Mouse (Mus musculus): ENCODE measurements at regions not wholly inside any gene's neighbourhood (a gene's known extent, or its start where the extent isn't known, plus 50 kb on each side); places are given as distances from the start of the nearest gene placed in this dataset.

GRCm38 (mm10) chr14:16881249-16881648, 62.3 kb upstream of the Rarb start:
- TF ChIP-seq FLI1 (IDR thresholded peaks at IDR 0.05; ENCODE audit: low read length) (no peak), GATA1 (IDR thresholded peaks at IDR 0.05; ENCODE audit: borderline replicate concordance, low read length) (no peak)
